Mouse (Mus musculus) retina, postnatal 7 days (tissue): ENCODE data around the gene Fhod1.

Source experiments
- DNase-seq: peaks from one replicate; pipeline ENCODE4 v3.0.0-alpha.2; 2012; ENCODE audit warnings: low read depth, low spot score

Fhod1 gene

GRCm38 (mm10) chr8:105347428-105348221, at the start of gene Fhod1:
Gene Fhod1, minus strand, starts transcription at chr8:105347953.
- DNase-seq: peak; percentile 71

- DNase-seq: no peak
These were observed 46.2 kb upstream of the Fhod1 start for GRCm38 (mm10) chr8:105393915-105394314.

- no peak for DNase-seq
These were observed 45.5 kb upstream of the Fhod1 start for GRCm38 (mm10) chr8:105393089-105393787.

GRCm38 (mm10) chr8:105389096-105389495, 41.3 kb upstream of the Fhod1 start:
- DNase-seq: no peak

GRCm38 (mm10) chr8:105387151-105387550, 39.4 kb upstream of the Fhod1 start:
- DNase-seq: no peak

- DNase-seq: no peak
These were observed 36.3 kb upstream of the Fhod1 start for GRCm38 (mm10) chr8:105384070-105384469.

GRCm38 (mm10) chr8:105380308-105380707, 32.6 kb upstream of the Fhod1 start:
- DNase-seq: no peak

GRCm38 (mm10) chr8:105378673-105379072, 30.9 kb upstream of the Fhod1 start:
- DNase-seq: no peak

- DNase-seq: no peak
These were observed 26.8 kb upstream of the Fhod1 start for GRCm38 (mm10) chr8:105374513-105374966.

GRCm38 (mm10) chr8:105373032-105373431, 25.3 kb upstream of the Fhod1 start, which contains the start of gene Plekhg4:
Gene Plekhg4, plus strand, starts transcription at chr8:105373274.
- no peak for DNase-seq

- no peak for DNase-seq
These were observed 24.7 kb upstream of the Fhod1 start for GRCm38 (mm10) chr8:105372473-105372872.

- no peak for DNase-seq
These were observed 19.4 kb upstream of the Fhod1 start for GRCm38 (mm10) chr8:105367107-105367506.

- DNase-seq: no peak
These were observed 14.3 kb upstream of the Fhod1 start for GRCm38 (mm10) chr8:105361751-105362702.

- peak; percentile 53 for DNase-seq
These were observed 11.9 kb upstream of the Fhod1 start for GRCm38 (mm10) chr8:105359646-105360045.

- DNase-seq: no peak
These were observed 11.5 kb upstream of the Fhod1 start for GRCm38 (mm10) chr8:105359208-105359607.

- no peak for DNase-seq
These were observed 8.9 kb upstream of the Fhod1 start for GRCm38 (mm10) chr8:105356681-105357080.

- no peak for DNase-seq
These were observed 7.6 kb upstream of the Fhod1 start for GRCm38 (mm10) chr8:105355179-105356024.

GRCm38 (mm10) chr8:105354549-105354948, 6.8 kb upstream of the Fhod1 start:
- DNase-seq: no peak

- no peak for DNase-seq
These were observed 5.9 kb upstream of the Fhod1 start for GRCm38 (mm10) chr8:105353583-105354135.

GRCm38 (mm10) chr8:105350186-105350585, 2.4 kb upstream of the Fhod1 start:
- DNase-seq: no peak
